Mouse (Mus musculus) layer of hippocampus, postnatal 14 days (tissue): ENCODE measurements around the gene Cacna1s. TPM values are rescaled to one million over a fixed set of nuclear protein-coding genes. Genes with fewer than 3 reads are reported as not detected.

ENCODE experiments used
- DNase-seq, 2 experiments: peaks; one replicate each; pipeline ENCODE4 v3.0.0; 2021 to 2022; ENCODE audit warnings: low spot score in 2 of 2, mixed read lengths in 1 of 2
- total RNA-seq, 2 experiments: library from RNA; stranded (reverse); gene quantifications; 2 replicates each; pipeline ENCODE4 v1.2.3; 2021

Cacna1s gene
- total RNA-seq, 2 experiments from 2014 or later: 0.97 to 2.1 TPM

DNA sequence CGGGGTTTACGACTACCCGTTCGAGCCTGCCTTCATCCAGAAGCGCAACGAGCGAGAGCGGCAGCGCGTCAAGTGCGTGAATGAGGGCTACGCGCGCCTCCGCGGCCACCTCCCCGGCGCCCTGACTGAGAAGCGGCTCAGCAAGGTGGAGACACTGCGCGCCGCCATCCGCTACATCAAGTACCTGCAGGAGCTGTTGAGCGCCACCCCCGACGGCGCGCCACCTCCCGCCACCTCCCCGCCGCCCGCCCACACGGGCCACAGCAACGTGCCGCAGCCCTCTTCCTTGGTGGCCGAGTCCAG, 1.6 kb upstream of the Cacna1s start:
- DNase-seq: no peak

DNA sequence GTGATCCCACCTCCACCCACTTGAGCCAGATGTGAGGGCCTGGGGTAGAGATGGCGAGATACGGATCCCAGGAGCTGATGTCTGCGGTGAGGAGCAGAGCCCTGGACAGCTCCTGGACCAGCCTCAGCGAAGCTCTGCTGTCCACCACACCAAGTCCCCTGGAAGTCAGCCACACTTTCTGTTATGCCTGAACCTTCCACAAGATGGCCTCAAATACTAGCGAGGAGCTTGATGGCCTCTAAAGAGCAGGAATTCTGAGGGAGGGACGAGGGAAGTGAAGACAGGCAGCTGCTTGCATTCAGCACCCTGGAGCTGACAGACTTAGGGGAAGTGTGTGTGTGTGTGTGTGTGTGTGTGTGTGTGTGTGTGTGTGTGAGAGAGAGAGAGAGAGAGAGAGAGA, 1.1 kb upstream of the Cacna1s start:
- peak; percentile 73 to 89 for DNase-seq

DNA sequence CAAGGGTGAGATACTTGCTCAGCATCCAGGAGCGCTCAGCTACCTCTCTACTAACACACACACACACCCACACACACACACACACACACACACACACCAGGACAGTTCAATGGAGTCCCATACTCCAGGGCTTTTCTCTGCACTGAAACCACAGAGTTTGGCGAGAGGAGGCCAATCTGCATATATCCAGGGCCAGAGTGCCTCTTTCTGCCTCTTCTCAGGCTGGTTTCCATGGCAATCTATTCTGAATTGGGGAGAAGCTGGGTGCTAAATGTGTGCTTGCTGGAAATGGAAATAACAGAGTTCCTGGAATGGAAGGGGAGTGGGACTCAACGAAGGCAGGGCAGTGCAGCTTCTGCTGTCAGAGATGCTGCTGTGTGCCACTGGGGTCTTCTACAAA, 3.2 kb downstream of the Cacna1s start:
- DNase-seq: peak; percentile 56 to 66

DNA sequence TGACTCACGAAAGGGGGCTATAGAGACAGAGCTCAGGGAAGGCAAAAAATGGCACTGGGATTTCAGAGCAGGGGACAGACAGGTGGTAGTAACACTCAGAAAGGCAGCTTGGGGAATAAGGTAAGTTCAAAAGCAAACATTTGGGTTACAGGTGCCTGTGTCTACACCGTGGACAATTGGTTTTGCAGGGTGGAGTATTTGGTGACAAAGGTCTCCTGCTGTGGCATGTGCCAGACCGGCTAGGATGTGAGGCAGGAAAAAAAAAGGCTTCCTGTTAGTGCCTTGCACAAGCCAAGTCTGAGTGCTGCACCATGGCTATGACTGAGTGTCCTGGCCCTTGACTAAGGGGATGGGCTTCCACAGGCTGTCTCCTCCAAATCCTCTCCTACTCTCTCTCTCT, 6.0 kb downstream of the Cacna1s start:
- DNase-seq: no peak

DNA sequence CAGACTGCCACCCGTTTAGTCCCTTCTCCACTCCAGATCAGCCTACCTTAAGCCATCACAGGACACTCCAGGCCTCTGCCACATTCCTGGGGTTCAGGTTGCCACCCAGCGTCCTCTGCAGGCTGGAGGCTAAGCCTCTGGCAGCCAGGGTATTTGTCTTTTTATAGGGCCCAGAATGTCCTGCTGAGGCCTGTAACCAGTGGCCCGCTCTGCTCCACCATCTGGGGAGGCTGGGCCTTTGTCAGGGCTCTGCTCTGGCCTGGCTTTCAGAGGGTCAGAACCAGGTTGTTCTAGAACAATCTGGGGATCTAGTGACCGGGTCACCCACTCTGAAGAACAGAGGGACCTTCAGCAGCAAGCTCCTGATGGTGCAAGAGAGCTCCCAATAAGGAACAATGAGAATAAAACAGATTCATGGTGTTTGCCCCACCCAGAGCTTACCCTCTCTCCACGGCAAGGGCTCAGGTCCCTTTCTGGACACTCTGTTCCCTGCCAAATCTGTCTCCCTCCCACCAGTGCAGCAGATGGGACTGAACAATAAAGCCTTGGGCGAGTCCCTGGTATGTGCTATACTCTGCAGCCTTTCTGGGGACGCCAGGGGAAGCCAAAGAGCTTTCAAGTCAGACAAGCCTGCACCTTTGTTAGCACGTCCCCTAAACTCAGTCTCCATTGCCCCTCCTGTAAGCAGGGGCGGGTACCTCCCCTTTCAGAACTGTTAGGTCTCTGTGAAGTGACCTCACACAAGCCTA, 8.7 kb downstream of the Cacna1s start:
- peak; percentile 75 to 88 for DNase-seq

DNA sequence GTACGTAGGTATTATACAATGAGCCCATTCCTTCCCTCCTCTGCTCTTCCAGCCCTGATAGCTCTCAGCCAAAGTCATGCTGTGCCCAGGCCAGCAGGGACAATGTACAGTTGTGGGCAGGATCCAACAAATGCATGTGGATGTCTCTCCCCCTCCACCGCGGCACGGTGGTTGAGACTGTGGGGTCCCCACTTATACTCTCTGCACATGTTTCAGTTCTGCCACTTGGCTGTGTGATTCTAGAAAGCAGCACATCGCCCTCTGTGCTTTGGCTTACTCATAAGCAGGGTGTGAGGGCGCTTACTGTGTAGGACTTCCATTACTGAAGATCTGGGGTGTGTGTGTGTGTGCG, 9.2 kb downstream of the Cacna1s start:
- no peak for DNase-seq

DNA sequence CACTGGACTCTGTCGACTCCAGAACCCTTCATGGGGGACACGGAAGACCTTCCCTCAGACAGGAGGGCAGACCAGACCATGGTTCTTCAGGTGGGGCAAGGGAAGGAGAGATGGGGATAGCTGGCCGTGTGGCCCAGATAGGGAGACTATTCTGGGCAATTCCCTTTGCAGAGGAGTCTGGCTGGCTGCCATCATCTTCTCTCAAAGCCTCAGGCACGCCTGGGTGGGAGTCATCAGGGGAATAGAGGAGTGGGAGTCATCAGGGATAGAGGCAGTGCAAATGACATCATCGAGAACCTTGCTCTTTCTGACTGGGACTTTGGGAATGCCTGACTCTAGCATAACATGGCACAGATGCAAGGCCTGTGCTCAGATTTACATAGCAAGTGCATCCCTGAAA, 11.4 kb downstream of the Cacna1s start:
- no peak for DNase-seq

DNA sequence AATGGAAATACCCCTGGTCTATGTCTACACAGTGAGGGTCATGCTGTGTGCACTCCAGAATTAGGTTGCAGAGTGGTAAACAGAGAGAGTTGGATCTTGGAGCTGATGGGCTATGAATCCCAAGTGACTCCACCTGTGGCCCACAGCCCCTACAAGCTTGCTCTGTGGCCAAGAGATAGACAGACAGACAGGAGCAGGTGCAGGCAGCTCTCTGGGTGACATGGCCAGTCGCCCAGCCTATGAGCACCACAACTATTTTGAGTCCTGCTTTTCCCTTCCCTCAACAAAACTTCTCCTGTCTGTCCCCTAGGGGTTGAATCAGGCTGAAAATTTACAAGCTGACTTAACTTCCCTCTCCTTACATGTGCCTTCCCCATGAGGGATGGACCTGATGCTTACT, 14.1 kb downstream of the Cacna1s start:
- no peak for DNase-seq

DNA sequence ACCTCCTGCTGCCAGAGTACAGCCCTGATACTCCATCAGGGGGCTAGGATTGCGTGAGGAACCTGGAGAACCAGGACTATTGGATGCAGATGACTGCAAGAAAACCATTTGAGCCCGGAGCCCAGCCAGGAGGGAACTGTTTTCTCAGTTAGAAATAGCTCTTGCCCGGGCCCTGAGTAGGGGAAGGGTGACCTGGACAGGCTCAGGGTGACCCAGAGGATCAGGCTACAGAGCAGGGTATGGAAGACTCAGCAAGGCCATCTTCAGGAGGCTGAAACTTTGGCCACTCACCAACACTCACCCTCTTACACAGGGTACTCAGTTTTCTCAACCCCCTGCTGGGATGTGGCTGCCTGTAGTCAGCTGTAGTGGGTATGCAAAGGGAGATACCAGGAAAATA, 15.0 kb downstream of the Cacna1s start:
- DNase-seq: no peak

DNA sequence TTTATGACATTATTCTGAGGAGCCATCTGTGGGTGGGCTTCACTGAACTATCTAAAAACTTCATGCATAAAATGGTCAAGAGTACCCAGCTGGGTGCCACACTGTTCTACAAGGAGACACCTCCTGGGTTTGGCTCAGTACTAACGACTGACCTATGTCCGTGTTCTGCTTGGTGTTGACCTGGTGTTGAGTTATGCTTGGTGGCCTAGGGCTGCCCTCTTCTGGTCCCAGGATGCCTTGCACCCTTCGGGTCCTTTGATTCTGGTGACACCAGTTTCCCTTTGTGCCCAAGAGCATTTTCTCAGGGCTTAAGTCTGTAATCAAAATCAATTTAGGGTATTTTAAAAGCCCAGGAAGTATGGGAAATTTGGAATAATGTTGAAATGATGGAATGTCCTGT, 23.5 kb downstream of the Cacna1s start:
- DNase-seq: peak in 1 of 2 experiments; percentile 32

DNA sequence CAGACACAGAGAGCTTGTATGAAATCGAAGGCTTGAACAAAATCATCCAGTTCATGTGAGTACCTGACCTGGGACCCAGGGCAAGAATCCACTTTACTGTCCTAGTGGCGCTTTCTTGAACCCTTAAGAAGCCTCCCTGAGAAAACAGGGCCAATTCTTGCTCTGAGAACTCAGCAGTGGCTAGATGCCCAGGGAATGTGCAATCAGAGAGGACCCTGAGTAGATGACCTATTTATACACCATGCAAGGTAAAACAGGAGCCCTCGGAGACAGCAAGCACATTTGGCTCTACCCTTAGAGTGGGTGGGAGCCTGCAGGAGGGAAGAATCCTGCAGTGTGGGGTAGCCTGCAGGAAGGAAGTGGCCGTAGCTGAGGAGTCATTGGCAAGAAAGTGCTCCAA, 25.1 kb downstream of the Cacna1s start:
- DNase-seq: no peak

DNA sequence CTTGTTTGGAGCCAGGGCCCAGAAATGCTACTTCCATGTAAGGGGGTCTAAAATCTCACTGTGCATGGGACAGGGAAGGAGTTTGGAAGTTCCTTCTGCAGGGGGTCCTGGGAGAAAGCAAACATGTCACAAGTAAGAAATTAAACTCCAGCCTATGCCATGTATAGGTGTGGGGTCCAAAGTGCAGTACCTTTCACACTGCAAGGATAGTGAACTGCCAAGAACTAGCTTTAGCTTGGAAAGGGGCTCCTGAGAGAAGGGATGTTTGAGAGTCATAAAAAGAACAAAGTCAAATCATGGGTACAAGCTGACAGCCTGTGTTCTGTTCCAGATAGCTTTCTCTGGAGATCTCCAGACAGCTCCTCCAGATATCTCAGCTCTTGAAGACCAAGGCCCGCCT, 28.6 kb downstream of the Cacna1s start:
- no peak for DNase-seq

DNA sequence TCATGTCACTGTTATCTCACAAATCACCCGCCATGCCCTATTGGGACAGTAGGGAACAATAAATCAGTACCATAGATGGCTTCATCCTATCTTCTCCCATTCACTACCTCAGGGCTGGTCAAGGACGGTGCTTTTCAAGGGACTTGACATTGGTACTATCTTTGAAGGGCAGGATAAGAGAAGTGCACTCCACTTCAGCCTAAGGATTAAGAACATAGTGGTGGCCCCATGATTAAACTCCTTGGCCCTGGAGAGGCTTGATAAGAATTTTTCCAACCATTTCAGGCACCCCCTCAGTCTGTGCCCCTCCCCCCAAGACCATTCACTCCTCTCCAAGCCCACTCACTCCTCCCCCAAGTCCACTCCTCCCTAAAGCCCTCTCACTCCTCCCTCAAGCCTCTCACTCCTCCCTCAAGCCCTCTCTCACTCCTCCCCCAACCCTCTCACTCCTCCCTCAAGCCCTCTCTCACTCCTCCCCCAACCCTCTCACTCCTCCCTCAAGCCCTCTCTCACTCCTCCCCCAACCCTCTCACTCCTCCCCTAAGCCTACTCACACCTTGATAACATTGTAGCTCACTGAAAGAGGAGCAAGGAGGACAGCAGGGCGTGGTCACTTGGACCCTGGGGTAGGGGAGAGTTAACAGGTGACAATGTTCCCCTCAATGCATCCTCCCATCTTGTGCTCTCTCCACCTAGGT, 33.6 kb downstream of the Cacna1s start:
- DNase-seq: no peak

DNA sequence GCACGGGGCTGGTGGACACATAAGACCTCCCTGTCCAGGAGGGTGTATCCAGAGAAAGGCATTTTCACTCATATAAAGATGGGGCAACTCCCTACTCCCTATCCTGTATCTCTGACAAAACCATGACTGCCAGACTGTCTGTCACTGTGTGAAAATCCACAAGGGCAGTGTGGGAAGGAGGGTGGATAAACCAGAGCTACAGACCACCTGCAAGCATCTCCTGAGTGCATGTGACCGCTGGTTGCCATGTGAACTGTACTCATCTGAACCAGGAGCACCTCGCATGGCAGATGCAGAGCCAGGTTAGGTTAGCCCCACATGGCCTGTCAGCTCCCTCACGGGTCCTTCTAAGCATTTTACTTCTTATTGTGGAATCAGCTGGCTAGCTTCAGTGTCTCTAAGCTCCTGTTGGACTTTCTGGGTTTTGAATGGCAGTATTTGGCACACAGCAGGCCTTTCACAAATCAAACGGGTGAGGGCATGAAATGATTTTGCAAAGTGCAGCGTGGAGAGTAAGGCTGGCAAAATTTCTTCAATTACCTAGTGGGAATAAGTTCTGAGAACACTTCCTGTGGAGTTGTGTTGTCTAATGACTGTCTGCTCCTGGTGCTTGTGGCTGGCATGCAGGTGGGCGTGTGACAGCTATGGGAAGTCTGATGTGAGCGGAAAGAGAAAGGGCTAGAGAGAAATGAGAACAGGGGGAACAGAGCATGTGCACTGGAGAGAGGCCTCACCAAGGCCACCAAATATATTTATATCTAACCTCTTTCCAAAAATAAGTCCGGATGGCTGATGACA, 37.0 kb downstream of the Cacna1s start:
- DNase-seq: no peak

DNA sequence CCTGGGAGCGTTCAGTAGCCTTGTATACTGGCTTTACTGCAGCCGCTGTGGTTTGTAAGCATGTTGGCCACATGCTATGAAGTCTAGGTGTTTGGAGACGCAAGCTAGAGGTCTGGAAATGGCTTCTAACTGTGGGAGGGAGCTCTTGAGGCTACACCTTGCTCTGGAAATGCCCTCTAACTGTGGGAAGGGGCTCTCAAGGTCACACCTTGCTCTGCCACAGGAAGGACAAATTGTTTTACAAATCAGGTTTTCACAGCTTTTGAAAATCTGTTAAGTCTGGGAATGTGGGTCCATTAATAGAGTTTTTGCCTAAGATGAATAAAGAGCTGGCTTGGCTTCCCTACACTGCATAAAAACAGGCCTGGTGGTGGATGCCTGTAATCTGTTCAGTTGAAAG, 41.2 kb downstream of the Cacna1s start:
- no peak for DNase-seq

DNA sequence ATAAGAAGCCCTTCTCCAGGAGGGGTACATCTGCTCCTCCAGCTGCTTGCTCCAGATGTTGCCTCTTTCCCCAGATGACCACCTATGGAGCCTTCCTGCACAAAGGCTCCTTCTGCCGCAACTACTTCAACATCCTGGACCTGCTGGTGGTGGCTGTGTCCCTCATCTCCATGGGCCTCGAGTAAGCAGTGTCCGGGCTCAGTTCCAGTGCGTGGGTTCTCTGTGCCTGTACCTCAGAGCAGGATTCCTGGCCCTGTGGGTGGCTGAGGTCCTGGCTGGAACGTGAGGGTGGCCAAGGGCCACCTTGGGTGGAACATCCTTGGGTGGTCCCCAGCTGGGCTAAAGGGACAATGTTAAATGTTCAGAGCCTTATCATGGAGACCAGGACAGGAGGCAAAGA, 42.3 kb downstream of the Cacna1s start:
- DNase-seq: no peak

DNA sequence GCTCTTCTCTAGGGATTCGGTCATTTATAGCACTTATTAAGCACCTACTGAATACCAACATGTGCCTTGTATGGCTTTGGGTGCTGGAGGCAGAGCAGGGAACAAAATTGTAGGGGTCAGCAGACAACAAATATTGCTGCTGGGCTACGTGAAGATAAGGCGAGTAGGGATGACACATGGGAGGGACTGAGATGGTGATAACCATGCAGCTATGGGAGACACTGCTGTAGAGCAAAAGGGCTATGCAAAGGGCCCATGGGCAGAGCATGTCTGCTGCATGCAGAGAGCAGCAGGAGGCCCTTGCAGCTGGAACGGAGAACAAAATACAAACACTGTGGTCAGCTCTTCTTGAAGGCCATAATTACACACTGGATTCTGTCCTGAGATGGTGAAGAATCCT, 49.5 kb downstream of the Cacna1s start:
- no peak for DNase-seq

DNA sequence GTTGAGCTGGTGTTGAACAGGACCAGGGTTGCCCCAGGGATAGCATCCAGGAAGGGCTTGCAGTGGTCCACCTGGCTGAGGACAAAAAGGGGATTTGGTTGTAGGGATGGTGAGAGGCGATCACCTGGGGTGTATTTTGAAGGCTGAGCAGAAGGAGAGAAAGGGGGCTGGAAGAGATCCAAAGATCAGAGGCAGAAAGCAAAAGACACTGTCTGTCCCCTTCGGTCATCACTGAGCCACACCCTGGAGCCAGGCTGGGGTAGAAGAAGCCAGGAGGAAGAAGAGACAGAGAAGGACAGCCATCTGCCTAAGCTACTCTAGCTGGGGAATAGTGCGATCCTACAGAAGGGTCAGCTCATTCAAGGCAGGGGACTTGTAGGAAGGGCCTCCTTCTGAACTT, 50.0 kb downstream of the Cacna1s start:
- no peak for DNase-seq

DNA sequence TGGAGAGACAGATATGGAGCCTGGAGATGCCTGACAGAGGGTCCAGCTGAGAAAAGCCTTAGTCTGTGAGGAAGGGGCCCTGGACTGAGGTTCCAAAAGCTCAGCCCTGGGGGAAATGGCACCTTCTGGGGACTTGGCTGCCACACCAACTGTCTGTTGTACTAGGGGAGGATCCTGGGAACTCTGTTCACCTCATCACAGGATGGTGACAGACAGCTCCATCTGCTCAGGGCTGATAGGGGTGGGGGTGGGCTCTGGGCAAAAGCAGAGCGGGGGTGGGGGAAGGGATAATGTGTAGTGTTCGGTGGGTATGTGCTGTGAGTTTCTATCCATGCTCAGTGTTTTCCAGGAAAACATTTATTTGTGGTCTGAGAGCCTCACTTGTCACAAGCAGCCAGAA, 50.4 kb downstream of the Cacna1s start:
- peak; percentile 43 to 61 for DNase-seq

DNA sequence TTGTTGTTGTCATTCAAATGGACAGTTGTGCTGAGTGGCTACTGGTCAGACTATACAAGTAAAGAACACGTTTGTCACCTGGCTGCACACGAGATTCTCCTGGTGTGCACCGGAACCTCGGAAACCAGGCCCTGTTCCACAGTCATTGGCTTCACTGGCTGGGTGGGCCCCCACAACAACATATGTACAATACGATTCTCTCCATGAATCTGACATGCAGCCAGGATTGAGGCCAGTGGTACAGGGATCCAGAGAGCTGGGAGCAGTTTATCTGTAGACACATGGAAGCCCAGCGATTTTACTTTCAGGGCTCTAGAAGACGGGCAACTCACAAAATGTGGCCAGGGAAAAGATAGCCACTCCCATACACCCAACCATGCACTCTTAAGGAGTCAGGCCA, 51.1 kb downstream of the Cacna1s start:
- no peak for DNase-seq

DNA sequence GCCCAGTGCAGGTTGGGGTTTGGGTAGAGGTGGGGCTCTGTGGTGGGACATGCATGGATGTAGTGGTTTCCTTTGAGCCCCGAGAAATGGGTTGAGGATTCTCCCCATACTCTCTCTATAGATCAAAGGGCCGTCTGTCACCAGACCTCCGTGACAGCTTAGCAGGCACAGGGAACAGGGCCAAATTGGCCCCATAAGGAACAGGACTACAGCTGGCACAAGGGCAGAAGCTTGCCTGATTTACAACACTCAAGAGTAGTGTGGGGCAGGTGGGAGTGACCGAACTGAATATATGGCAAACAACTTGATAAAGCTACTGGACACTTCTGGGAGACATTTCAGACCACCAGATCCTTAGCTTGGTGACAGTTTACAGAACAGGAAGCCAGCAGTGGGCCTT, 52.2 kb downstream of the Cacna1s start:
- DNase-seq: no peak

DNA sequence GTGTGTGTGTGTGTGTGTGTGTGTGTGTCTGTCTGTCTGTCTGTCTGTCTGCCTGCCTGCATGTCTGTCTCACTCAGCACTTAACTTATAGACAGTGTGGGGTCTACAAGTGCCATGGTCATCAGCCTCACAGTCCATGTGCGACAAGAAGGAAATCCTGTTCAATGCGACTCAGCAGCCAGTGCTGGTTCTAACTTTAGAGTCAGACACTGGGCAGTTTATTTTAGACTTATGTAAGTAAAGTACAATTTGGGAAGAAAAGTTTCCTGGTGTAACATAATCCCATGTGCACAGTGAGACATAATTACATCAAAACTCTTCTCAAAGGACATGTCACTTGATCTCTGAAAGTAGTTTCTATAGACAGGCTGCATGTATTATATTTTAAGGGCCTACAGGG, 56.9 kb downstream of the Cacna1s start:
- DNase-seq: no peak

DNA sequence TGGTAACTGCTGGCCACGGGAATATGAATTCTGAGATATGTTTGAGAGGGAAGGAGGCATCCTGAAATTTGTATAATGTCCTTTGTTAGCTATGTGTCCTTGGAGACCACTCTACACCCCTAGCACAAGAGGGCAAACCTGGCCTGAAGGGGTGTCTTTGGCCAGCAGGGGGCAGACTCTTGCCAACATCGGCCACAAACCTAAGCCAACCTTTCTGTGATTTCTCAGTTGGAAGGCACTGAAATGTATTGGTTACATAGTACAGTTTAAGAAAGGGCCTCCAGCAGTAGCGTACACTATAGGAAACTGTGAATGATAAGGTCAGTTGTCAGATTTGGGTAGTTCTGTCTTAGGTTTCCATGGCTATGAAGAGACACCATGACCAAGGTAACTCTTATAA, 63.6 kb downstream of the Cacna1s start:
- DNase-seq: no peak
